Mouse (Mus musculus) lung, adult 2 months (tissue): ENCODE measurements around the gene Dnajb11.

Experiments used
- CTCF ChIP-seq: fragments of 200-500 bp; IDR thresholded peaks from 2 replicates; pipeline ENCODE4 v1.5.1; 2011; ENCODE audit warnings: mild to moderate bottlenecking, low read length, control low read depth; ENCODE audit not compliant: insufficient read depth
- POLR2A ChIP-seq: fragments of 200-500 bp; IDR thresholded peaks from 2 replicates; pipeline ENCODE4 v1.6.1; 2011; ENCODE audit warnings: low read depth, mild to moderate bottlenecking, control low read depth, low read length, borderline replicate concordance; ENCODE audit errors: extremely low read depth

DNA sequence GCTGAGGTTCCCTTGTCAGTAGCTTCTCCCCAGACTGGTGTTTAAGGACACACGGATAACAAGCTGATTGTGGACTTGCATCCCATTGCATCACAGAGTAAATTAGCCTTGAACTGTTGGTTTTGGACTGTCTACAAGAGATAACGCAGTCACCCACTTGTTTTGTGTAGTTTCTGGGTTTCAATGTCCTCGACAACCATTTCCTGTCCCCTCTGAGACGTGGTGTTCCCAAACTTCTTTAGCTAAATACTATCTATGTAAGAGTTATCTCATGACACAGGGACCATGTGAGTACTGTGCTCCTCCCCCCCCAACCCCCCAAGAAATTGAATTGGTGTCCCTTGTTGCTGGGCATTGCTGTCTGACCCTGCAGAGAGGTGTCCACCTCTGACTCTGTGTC is 23.8 kb downstream of the Dnajb11 start:
- no peak for TF ChIP-seq POLR2A
- no peak for TF ChIP-seq CTCF
